Mouse (Mus musculus): Measurements from ENCODE around the gene Slc48a1.

- TF ChIP-seq CTCF (IDR thresholded peaks at IDR 0.05; ENCODE audit: extremely low read depth, insufficient read length, insufficient replicate concordance, low read depth, low read length): no peak
- TF ChIP-seq POLR2A (IDR thresholded peaks at IDR 0.05; ENCODE audit: low read depth, low read length): no peak
These were observed 33.8 kb downstream of the Slc48a1 start for GRCm38 (mm10) chr15:97812126-97812525.

All from small intestine, adult 2 months (tissue).